Mouse (Mus musculus): ENCODE measurements at regions not wholly inside any gene's neighbourhood (a gene's known extent, or its start where the extent isn't known, plus 50 kb on each side); places are given as distances from the start of the nearest gene placed in this dataset.

- WGBS, result 84% methylated on average over 2 of the region's 2 CpGs
These were observed 56.7 kb upstream of the Rasgrp1 start for GRCm38 (mm10) chr2:117399487-117399886.

GRCm38 (mm10) chr2:117403425-117404175, 60.8 kb upstream of the Rasgrp1 start:
- Histone ChIP-seq H3K9me3 (ENCODE audit: control insufficient read depth, low read length) (no peaks in the 10 kb centered on the region), H3K4me1 (replicated peaks; ENCODE audit: control insufficient read depth, insufficient read depth, low read length) (no peaks in the 10 kb centered on the region), H3K9ac (ENCODE audit: low read depth, low read length) (no peak overlapping the region), H3K4me2 (replicated peaks; ENCODE audit: low read depth, low read length) (no peak overlapping the region), H3K27ac (ENCODE audit: low read depth, low read length) (no peak overlapping the region), H3K27me3 (ENCODE audit: control insufficient read depth, insufficient read depth, low read length) (no peaks in the 10 kb centered on the region), H3K4me3 (ENCODE audit: low read depth, low read length) (no peak overlapping the region), H3K36me3 (ENCODE audit: control insufficient read depth, insufficient read depth, low read length) (no peaks in the 10 kb centered on the region)
- no peak for ATAC-seq (ENCODE audit: low FRiP score)
- DNase-seq (ENCODE audit: low spot score), result no peak
- WGBS, result 94% methylated on average over 4 of the region's 4 CpGs

More at GRCm38 (mm10) chr2:117399487-117399886, 56.7 kb upstream of the Rasgrp1 start:
- H3K9ac ChIP-seq (ENCODE audit: low read depth, low read length), result no peak overlapping the region
- H3K36me3 ChIP-seq (ENCODE audit: control insufficient read depth, insufficient read depth, low read length), result no peaks in the 10 kb centered on the region
- ATAC-seq (ENCODE audit: low FRiP score) (no peak), DNase-seq (ENCODE audit: low spot score) (no peak)
- no peak overlapping the region for H3K4me2 ChIP-seq (replicated peaks; ENCODE audit: low read depth, low read length)
- H3K4me3 ChIP-seq (ENCODE audit: low read depth, low read length), result no peak overlapping the region
- H3K9me3 ChIP-seq (ENCODE audit: control insufficient read depth, low read length), result no peaks in the 10 kb centered on the region
- H3K27me3 ChIP-seq (ENCODE audit: control insufficient read depth, insufficient read depth, low read length), result no peaks in the 10 kb centered on the region
- H3K27ac ChIP-seq (ENCODE audit: low read depth, low read length), result no peak overlapping the region
- H3K4me1 ChIP-seq (replicated peaks; ENCODE audit: control insufficient read depth, insufficient read depth, low read length), result no peaks in the 10 kb centered on the region

GRCm38 (mm10) chr2:117405453-117405852, 62.7 kb upstream of the Rasgrp1 start:
- H3K9me3 ChIP-seq (ENCODE audit: control insufficient read depth, low read length), result no peaks in the 10 kb centered on the region
- no peaks in the 10 kb centered on the region for H3K4me1 ChIP-seq (replicated peaks; ENCODE audit: control insufficient read depth, insufficient read depth, low read length)
- H3K4me3 ChIP-seq (ENCODE audit: low read depth, low read length), result no peak overlapping the region
- no peaks in the 10 kb centered on the region for H3K36me3 ChIP-seq (ENCODE audit: control insufficient read depth, insufficient read depth, low read length)
- ATAC-seq (ENCODE audit: low FRiP score) (peak; percentile 63; the same call in 1 of the 2 replicates), DNase-seq (ENCODE audit: low spot score) (no peak)
- no peaks in the 10 kb centered on the region for H3K27me3 ChIP-seq (ENCODE audit: control insufficient read depth, insufficient read depth, low read length)
- no peak overlapping the region for H3K4me2 ChIP-seq (replicated peaks; ENCODE audit: low read depth, low read length)
- no peak overlapping the region for H3K9ac ChIP-seq (ENCODE audit: low read depth, low read length)
- no peak overlapping the region for H3K27ac ChIP-seq (ENCODE audit: low read depth, low read length)
- WGBS, result 40% methylated on average over 2 of the region's 2 CpGs

GRCm38 (mm10) chr2:117408241-117408640, 65.4 kb upstream of the Rasgrp1 start:
- WGBS, result 86% methylated on average over 5 of the region's 5 CpGs

GRCm38 (mm10) chr2:117412045-117412606, 69.3 kb upstream of the Rasgrp1 start:
- Histone ChIP-seq H3K9ac (ENCODE audit: low read depth, low read length) (no peak overlapping the region), H3K4me1 (replicated peaks; ENCODE audit: control insufficient read depth, insufficient read depth, low read length) (no peaks in the 10 kb centered on the region), H3K27ac (ENCODE audit: low read depth, low read length) (no peak overlapping the region), H3K36me3 (ENCODE audit: control insufficient read depth, insufficient read depth, low read length) (no peaks in the 10 kb centered on the region), H3K9me3 (ENCODE audit: control insufficient read depth, low read length) (no peaks in the 10 kb centered on the region), H3K4me2 (replicated peaks; ENCODE audit: low read depth, low read length) (no peak overlapping the region), H3K4me3 (ENCODE audit: low read depth, low read length) (no peak overlapping the region), H3K27me3 (ENCODE audit: control insufficient read depth, insufficient read depth, low read length) (no peaks in the 10 kb centered on the region)
- ATAC-seq (ENCODE audit: low FRiP score), result no peak
- no peak for DNase-seq (ENCODE audit: low spot score)
- 55% methylated on average over 4 of the region's 4 CpGs for WGBS

More at GRCm38 (mm10) chr2:117408241-117408640, 65.4 kb upstream of the Rasgrp1 start:
- DNase-seq (ENCODE audit: low spot score) (no peak), ATAC-seq (ENCODE audit: low FRiP score) (no peak)
- no peaks in the 10 kb centered on the region for H3K4me1 ChIP-seq (replicated peaks; ENCODE audit: control insufficient read depth, insufficient read depth, low read length)
- no peak overlapping the region for H3K4me2 ChIP-seq (replicated peaks; ENCODE audit: low read depth, low read length)
- H3K9me3 ChIP-seq (ENCODE audit: control insufficient read depth, low read length), result no peaks in the 10 kb centered on the region
- H3K9ac ChIP-seq (ENCODE audit: low read depth, low read length), result no peak overlapping the region
- no peak overlapping the region for H3K4me3 ChIP-seq (ENCODE audit: low read depth, low read length)
- no peak overlapping the region for H3K27ac ChIP-seq (ENCODE audit: low read depth, low read length)
- no peaks in the 10 kb centered on the region for H3K36me3 ChIP-seq (ENCODE audit: control insufficient read depth, insufficient read depth, low read length)
- H3K27me3 ChIP-seq (ENCODE audit: control insufficient read depth, insufficient read depth, low read length), result no peaks in the 10 kb centered on the region

- no peak overlapping the region for H3K4me3 ChIP-seq (ENCODE audit: low read depth, low read length)
- no peaks in the 10 kb centered on the region for H3K9me3 ChIP-seq (ENCODE audit: control insufficient read depth, low read length)
- DNase-seq (ENCODE audit: low spot score) (no peak), ATAC-seq (ENCODE audit: low FRiP score) (no peak)
- H3K27me3 ChIP-seq (ENCODE audit: control insufficient read depth, insufficient read depth, low read length), result no peaks in the 10 kb centered on the region
- WGBS, result 86% methylated on average over 8 of the region's 8 CpGs
- H3K27ac ChIP-seq (ENCODE audit: low read depth, low read length), result no peak overlapping the region
- no peak overlapping the region for H3K4me2 ChIP-seq (replicated peaks; ENCODE audit: low read depth, low read length)
- no peaks in the 10 kb centered on the region for H3K36me3 ChIP-seq (ENCODE audit: control insufficient read depth, insufficient read depth, low read length)
- no peaks in the 10 kb centered on the region for H3K4me1 ChIP-seq (replicated peaks; ENCODE audit: control insufficient read depth, insufficient read depth, low read length)
- H3K9ac ChIP-seq (ENCODE audit: low read depth, low read length), result no peak overlapping the region
These were observed 74.6 kb upstream of the Rasgrp1 start for GRCm38 (mm10) chr2:117417229-117417970.

- no peak for DNase-seq (ENCODE audit: low spot score)
- Histone ChIP-seq H3K4me3 (ENCODE audit: low read depth, low read length) (no peak overlapping the region), H3K36me3 (ENCODE audit: control insufficient read depth, insufficient read depth, low read length) (no peaks in the 10 kb centered on the region), H3K27ac (ENCODE audit: low read depth, low read length) (no peak overlapping the region), H3K9ac (ENCODE audit: low read depth, low read length) (no peak overlapping the region), H3K9me3 (ENCODE audit: control insufficient read depth, low read length) (no peaks in the 10 kb centered on the region), H3K27me3 (ENCODE audit: control insufficient read depth, insufficient read depth, low read length) (no peaks in the 10 kb centered on the region), H3K4me2 (replicated peaks; ENCODE audit: low read depth, low read length) (no peak overlapping the region), H3K4me1 (replicated peaks; ENCODE audit: control insufficient read depth, insufficient read depth, low read length) (no peaks in the 10 kb centered on the region)
- no peak for ATAC-seq (ENCODE audit: low FRiP score)
- WGBS, result 89% methylated on average over 8 of the region's 8 CpGs
These were observed 75.4 kb upstream of the Rasgrp1 start for GRCm38 (mm10) chr2:117418121-117418615.

GRCm38 (mm10) chr2:117418711-117419110, 75.9 kb upstream of the Rasgrp1 start:
- H3K9me3 ChIP-seq (ENCODE audit: control insufficient read depth, low read length), result no peaks in the 10 kb centered on the region
- no peak overlapping the region for H3K4me3 ChIP-seq (ENCODE audit: low read depth, low read length)
- H3K27ac ChIP-seq (ENCODE audit: low read depth, low read length), result no peak overlapping the region
- no peaks in the 10 kb centered on the region for H3K27me3 ChIP-seq (ENCODE audit: control insufficient read depth, insufficient read depth, low read length)
- no peaks in the 10 kb centered on the region for H3K4me1 ChIP-seq (replicated peaks; ENCODE audit: control insufficient read depth, insufficient read depth, low read length)
- WGBS, result 80% methylated on average over 3 of the region's 3 CpGs
- no peak for ATAC-seq (ENCODE audit: low FRiP score)
- H3K36me3 ChIP-seq (ENCODE audit: control insufficient read depth, insufficient read depth, low read length), result no peaks in the 10 kb centered on the region
- no peak overlapping the region for H3K4me2 ChIP-seq (replicated peaks; ENCODE audit: low read depth, low read length)
- DNase-seq (ENCODE audit: low spot score), result no peak
- no peak overlapping the region for H3K9ac ChIP-seq (ENCODE audit: low read depth, low read length)
